Mouse (Mus musculus): ENCODE data around the gene Snurf. TPM values are rescaled to one million over a fixed set of nuclear protein-coding genes. Genes with fewer than 3 reads are reported as not detected.

Gene Snurf
- 33.8 and 34.5 TPM in 2 replicates for polyA plus RNA-seq (2015; fragmentation: Nextera tagmentation; extraction: Ambion mirVana)

DNA sequence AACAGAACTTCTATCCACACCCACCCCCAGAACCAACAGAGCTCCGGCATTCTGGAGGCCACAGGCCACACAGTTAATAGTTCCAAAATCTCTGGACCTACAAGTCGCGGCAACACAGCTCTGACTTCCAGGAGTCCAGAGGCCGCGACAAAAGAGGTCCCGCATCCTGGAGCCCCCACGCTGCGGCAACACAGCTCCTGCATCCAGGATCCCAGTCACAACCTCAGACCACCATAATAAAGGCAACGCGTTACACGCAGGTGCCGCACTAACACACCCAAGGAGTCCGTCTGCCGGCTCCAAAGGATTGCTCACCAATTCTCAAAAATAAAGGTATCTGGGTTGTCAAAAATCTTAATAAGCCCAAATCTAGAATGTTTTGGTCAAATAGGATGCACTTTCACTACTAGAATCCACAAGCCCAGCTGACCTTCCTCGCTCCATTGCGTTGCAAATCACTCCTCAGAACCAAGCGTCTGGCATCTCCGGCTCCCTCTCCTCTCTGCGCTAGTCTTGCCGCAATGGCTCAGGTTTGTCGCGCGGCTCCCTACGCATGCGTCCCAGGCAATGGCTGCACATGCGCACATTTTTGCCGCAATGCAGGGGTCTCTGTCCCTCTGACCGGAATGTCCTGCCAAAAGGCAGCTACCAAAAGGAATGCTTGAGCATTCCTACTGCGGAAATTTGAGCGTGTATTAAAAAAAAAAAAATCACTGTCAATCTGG lies at the start of gene Snurf, which contains the start of gene Gm38393:
Snurf (minus strand) TSS at position 444 of the 725 bp plus-strand sequence.
Gm38393 (minus strand) TSS at position 459 of the 725 bp plus-strand sequence.
- H3K4me2 ChIP-seq (ENCODE audit: low read depth, low read length) = peak within 1 kb of the TSS; percentile 62
- peaks cover 9% of the 10 kb centered on the region; the same call in 1 of the 2 replicates for H3K9me3 ChIP-seq (replicated peaks; ENCODE audit: control insufficient read depth, low read length)
- H3K27me3 ChIP-seq (ENCODE audit: control insufficient read depth, insufficient read depth, low read length) = no peaks in the 10 kb centered on the region
- peak within 1 kb of the TSS; percentile 39; the same call in 1 of the 2 replicates for H3K27ac ChIP-seq (ENCODE audit: low read length)
- H3K4me3 ChIP-seq (ENCODE audit: low read length) = peak within 1 kb of the TSS; percentile 67
- WGBS = 53% methylated on average over 30 of the region's 30 CpGs
- peak; percentile 54; the same call in 1 of the 2 replicates for ATAC-seq (replicated peaks; ENCODE audit: extremely low read depth, insufficient read depth, low FRiP score)
- no peaks in the 10 kb centered on the region for H3K36me3 ChIP-seq (ENCODE audit: control insufficient read depth, insufficient read depth)
- H3K9ac ChIP-seq (ENCODE audit: low read length) = peak within 1 kb of the TSS; percentile 61
- H3K4me1 ChIP-seq (ENCODE audit: control insufficient read depth, insufficient read depth, low read length) = no peaks in the 10 kb centered on the region

DNA sequence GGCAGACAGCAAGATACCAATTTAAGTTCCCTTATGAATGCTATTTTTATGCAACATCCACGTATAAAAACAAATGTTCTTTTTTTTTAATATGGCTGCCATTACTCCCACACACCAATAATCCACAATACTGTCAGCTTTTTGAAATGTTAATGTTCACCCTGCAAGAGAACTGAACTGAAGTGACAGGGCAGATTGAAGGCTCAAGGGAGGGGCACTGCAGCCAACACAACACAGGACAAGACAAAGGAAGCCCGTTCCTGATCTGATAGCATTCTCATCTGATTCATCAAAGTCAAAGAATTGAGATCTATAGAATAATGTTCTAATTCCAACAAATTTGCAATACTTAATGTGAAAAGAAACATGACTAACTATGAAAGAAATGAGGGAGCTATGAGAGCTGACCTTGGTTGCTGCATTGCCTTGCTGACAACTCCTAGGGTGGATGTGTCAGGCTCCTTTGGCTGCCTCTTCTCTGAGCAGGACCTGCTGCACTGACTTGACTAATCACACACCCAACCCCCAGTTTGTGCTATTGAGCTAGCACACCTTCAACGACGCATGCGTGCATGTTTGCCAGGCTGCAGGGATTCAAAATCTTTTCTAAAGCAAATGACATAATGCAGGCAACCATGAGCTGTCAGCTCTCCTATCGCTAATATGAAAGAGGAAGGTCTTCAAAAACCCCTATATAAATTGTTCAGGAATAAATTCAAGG lies 42.8 kb upstream of the Snurf start:
- ATAC-seq (replicated peaks; ENCODE audit: extremely low read depth, insufficient read depth, low FRiP score) = no peak
- WGBS = 64% methylated on average over 6 of the region's 6 CpGs
- Histone ChIP-seq H3K27me3 (ENCODE audit: control insufficient read depth, insufficient read depth, low read length) (no peaks in the 10 kb centered on the region), H3K9me3 (replicated peaks; ENCODE audit: control insufficient read depth, low read length) (no peaks in the 10 kb centered on the region), H3K4me2 (ENCODE audit: low read depth, low read length) (no peak overlapping the region), H3K9ac (ENCODE audit: low read length) (no peak overlapping the region), H3K4me3 (ENCODE audit: low read length) (no peak overlapping the region), H3K27ac (ENCODE audit: low read length) (no peak overlapping the region), H3K36me3 (ENCODE audit: control insufficient read depth, insufficient read depth) (no peaks in the 10 kb centered on the region), H3K4me1 (ENCODE audit: control insufficient read depth, insufficient read depth, low read length) (no peaks in the 10 kb centered on the region)

DNA sequence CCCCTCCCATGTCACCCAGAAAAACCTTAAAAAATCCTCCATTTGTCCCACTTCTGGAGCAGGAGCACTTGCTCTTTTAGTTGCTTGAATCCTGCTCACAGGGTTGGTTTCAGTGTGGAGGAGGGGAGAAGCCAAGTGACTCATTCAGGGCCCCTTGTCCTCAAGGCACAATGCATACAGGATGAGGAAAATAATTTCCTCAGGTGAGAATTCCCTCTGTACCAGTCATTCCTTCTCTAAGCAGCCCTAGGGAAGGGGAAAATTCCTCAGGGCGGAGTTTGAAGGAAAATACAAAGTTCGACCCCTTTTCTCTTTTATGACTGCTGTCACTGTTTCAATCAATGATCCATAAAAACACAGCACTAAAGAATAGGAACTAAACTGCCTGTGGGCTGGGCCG lies 8.3 kb upstream of the Snurf start:
- no peak for ATAC-seq (replicated peaks; ENCODE audit: extremely low read depth, insufficient read depth, low FRiP score)
- no peaks in the 10 kb centered on the region for H3K27me3 ChIP-seq (ENCODE audit: control insufficient read depth, insufficient read depth, low read length)
- no peak overlapping the region for H3K9ac ChIP-seq (ENCODE audit: low read length)
- no peak overlapping the region for H3K4me3 ChIP-seq (ENCODE audit: low read length)
- H3K27ac ChIP-seq (ENCODE audit: low read length) = no peak overlapping the region
- no peak overlapping the region for H3K4me2 ChIP-seq (ENCODE audit: low read depth, low read length)
- no peaks in the 10 kb centered on the region for H3K4me1 ChIP-seq (ENCODE audit: control insufficient read depth, insufficient read depth, low read length)
- no peaks in the 10 kb centered on the region for H3K9me3 ChIP-seq (replicated peaks; ENCODE audit: control insufficient read depth, low read length)
- WGBS = 67% methylated on average over 3 of the region's 3 CpGs
- no peaks in the 10 kb centered on the region for H3K36me3 ChIP-seq (ENCODE audit: control insufficient read depth, insufficient read depth)

DNA sequence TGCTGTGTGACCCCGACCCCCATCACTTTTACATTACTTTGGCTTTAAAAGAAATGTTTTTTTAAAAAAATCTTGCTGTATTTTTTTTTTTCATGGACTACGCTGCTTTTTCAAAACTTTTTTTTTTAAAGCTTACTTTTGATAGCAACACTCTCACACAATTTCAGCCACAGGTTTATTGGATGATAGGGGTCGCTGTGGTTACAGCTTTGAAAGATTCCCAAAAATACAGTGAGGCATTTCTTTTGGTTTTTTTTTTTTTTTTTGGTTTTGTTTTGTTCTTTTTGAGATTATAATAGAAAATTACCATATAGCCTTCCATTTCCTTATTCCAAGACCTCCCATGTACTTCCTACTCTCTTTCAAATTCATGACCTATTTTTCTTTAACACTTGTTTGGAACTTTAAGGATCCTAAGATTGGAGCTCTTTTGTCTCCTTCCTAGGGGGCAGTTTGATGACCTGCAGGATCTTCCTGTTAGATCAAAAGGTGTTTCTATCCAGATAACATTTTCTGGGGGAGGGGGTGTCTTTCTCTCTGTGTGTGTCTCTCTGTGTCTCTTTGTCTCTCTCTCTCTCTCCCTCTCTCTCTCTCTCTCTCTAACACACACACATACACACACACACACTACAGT lies 3.0 kb upstream of the Snurf start:
- no peak overlapping the region for H3K27ac ChIP-seq (ENCODE audit: low read length)

DNA sequence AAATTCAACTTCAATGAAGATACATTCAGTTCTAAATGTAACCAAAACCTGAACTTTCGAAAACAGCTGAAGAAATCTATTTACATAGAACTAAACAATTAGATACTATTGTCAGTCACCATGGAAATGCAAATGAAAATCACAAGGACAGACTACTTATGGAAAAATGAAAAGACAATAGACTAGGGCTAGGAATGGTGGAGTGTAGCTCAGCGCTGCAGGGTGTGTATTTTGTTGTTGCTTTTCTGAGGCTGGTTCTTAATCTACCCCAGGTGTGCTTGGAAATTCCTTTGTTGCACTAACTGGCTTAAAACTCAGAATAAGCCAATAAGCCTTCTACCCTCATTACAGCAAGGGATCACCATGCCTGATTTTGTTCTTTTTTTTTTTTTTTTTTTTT lies 1.4 kb upstream of the Snurf start:
- Histone ChIP-seq H3K4me3 (ENCODE audit: low read length) (no peak overlapping the region), H3K4me2 (ENCODE audit: low read depth, low read length) (no peak overlapping the region), H3K4me1 (ENCODE audit: control insufficient read depth, insufficient read depth, low read length) (no peaks in the 10 kb centered on the region), H3K27ac (ENCODE audit: low read length) (no peak overlapping the region), H3K36me3 (ENCODE audit: control insufficient read depth, insufficient read depth) (no peaks in the 10 kb centered on the region), H3K9me3 (replicated peaks; ENCODE audit: control insufficient read depth, low read length) (peaks cover 9% of the 10 kb centered on the region; the same call in 1 of the 2 replicates), H3K9ac (ENCODE audit: low read length) (no peak overlapping the region), H3K27me3 (ENCODE audit: control insufficient read depth, insufficient read depth, low read length) (no peaks in the 10 kb centered on the region)
- ATAC-seq (replicated peaks; ENCODE audit: extremely low read depth, insufficient read depth, low FRiP score) = no peak
- WGBS = 59% methylated on average over 2 of the region's 2 CpGs

More for the DNA sequence above, 3.0 kb upstream of the Snurf start:
- Histone ChIP-seq H3K27me3 (ENCODE audit: control insufficient read depth, insufficient read depth, low read length) (no peaks in the 10 kb centered on the region), H3K4me2 (ENCODE audit: low read depth, low read length) (no peak overlapping the region), H3K9me3 (replicated peaks; ENCODE audit: control insufficient read depth, low read length) (peaks cover 7% of the 10 kb centered on the region; the same call in 1 of the 2 replicates), H3K4me3 (ENCODE audit: low read length) (no peak overlapping the region), H3K4me1 (ENCODE audit: control insufficient read depth, insufficient read depth, low read length) (no peaks in the 10 kb centered on the region), H3K9ac (ENCODE audit: low read length) (no peak overlapping the region), H3K36me3 (ENCODE audit: control insufficient read depth, insufficient read depth) (no peaks in the 10 kb centered on the region)
- no peak for ATAC-seq (replicated peaks; ENCODE audit: extremely low read depth, insufficient read depth, low FRiP score)
- 34% methylated on average over 3 of the region's 3 CpGs for WGBS

DNA sequence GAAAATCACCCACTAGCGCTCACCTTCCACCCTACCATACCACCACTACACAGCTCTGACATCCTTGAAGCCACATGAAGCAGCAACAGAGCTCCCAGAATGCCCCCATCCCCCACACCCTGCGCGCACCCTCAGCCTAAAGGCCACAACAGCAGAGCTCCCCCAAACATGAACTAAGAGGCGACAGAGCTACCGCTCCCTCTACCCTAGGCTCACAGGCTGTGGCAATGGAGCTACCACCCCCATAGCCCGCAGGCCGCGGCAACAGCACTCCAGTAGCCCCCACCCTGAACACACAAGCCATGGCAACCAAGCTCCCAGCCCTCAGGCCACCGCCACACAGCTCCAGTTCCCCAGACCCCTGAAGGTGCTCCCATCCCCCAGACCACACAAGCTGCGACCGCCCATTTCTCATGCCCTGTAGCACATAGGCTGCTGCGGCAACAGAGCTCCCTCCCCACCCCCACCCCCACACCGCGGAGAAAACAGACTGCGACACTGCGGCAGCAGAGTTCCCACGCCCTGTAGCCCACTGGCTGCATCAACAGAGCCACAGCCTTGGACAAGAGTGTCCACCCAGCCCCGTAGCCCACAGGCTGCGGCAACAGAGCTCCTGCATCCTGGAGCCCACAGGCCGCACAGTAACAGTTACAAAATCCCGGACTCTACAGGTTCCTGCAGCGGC lies 786 bp downstream of the Snurf start:
- H3K9me3 ChIP-seq (replicated peaks; ENCODE audit: control insufficient read depth, low read length) = peaks cover 9% of the 10 kb centered on the region; the same call in 1 of the 2 replicates
- ATAC-seq (replicated peaks; ENCODE audit: extremely low read depth, insufficient read depth, low FRiP score) = peak; percentile 78
- 50% methylated on average over 22 of the region's 22 CpGs for WGBS
- H3K4me1 ChIP-seq (ENCODE audit: control insufficient read depth, insufficient read depth, low read length) = no peaks in the 10 kb centered on the region
- H3K4me2 ChIP-seq (ENCODE audit: low read depth, low read length) = peak overlapping the region; percentile 62
- H3K27ac ChIP-seq (ENCODE audit: low read length) = no peak overlapping the region
- no peaks in the 10 kb centered on the region for H3K27me3 ChIP-seq (ENCODE audit: control insufficient read depth, insufficient read depth, low read length)
- peak overlapping the region; percentile 67 for H3K4me3 ChIP-seq (ENCODE audit: low read length)
- H3K9ac ChIP-seq (ENCODE audit: low read length) = peak overlapping the region; percentile 61
- no peaks in the 10 kb centered on the region for H3K36me3 ChIP-seq (ENCODE audit: control insufficient read depth, insufficient read depth)

DNA sequence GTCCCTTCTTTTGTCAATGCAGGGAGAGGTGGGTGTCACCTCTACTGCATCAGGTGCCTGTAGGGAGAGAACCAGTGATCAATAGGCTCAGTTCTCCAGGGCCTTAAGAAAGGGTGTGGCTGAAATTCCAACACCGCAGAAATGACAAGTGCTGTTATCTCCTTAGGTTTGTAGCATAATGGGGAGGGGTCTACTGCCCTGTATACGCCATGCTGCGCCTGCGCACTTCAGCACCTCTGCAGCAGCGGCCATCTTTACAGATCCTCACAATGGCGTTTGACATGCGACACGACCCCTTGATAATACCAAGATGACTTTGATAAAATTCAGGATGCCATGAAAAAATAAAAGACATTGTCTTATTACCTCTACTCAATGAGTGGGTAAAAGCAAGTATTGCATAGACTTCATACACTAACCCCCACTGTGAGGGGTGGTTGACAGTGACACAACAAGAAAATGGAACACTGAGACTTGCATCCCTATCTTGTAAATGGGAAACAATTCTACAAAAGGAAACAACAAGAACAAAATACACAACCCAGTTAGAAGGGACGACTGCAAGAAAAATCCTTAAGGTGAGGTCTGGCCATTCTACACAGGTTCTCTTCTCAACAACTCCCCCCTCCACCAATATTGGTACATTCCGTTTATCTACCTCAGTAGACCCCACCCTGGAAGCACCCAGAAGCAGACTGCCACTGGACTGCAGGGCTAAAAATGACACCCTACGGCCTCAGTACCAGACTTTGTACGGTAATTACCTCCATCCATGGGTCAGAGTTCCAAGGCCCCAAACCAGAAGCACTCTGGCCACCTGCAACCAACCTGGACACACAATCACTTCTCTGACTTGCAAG lies 1.6 kb downstream of the Snurf start:
- Histone ChIP-seq H3K4me2 (ENCODE audit: low read depth, low read length) (peak overlapping the region; percentile 62), H3K4me3 (ENCODE audit: low read length) (peak overlapping the region; percentile 67), H3K27ac (ENCODE audit: low read length) (no peak overlapping the region), H3K4me1 (ENCODE audit: control insufficient read depth, insufficient read depth, low read length) (no peaks in the 10 kb centered on the region), H3K36me3 (ENCODE audit: control insufficient read depth, insufficient read depth) (no peaks in the 10 kb centered on the region), H3K9ac (ENCODE audit: low read length) (no peak overlapping the region; the same call in 1 of the 2 replicates), H3K27me3 (ENCODE audit: control insufficient read depth, insufficient read depth, low read length) (no peaks in the 10 kb centered on the region), H3K9me3 (replicated peaks; ENCODE audit: control insufficient read depth, low read length) (peaks cover 9% of the 10 kb centered on the region; the same call in 1 of the 2 replicates)
- ATAC-seq (replicated peaks; ENCODE audit: extremely low read depth, insufficient read depth, low FRiP score) = no peak
- 55% methylated on average over 12 of the region's 12 CpGs for WGBS

DNA sequence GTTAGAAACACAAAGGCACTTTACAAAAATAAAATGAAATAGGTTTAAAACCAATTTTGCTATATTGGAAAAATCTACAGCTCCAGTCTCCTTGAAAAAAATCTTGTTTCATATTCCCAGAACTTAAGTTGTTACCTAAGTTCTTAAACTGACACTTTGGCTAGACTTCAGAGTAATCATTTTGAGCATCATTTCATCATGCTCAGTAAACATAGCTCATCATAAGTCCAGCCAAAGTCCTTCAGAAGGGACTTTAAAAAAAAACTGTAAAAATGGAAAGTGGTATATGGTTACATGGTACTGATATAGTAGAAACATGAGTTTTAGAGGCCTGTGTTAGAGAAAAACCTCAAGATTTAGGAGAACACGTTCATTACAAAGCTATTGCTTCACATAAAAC lies 26.2 kb downstream of the Snurf start:
- H3K36me3 ChIP-seq (ENCODE audit: control insufficient read depth, insufficient read depth) = no peaks in the 10 kb centered on the region
- WGBS = 60% methylated on average over 1 of the region's 1 CpGs
- H3K4me1 ChIP-seq (ENCODE audit: control insufficient read depth, insufficient read depth, low read length) = no peaks in the 10 kb centered on the region
- H3K27me3 ChIP-seq (ENCODE audit: control insufficient read depth, insufficient read depth, low read length) = no peaks in the 10 kb centered on the region
- H3K27ac ChIP-seq (ENCODE audit: low read length) = no peak overlapping the region
- ATAC-seq (replicated peaks; ENCODE audit: extremely low read depth, insufficient read depth, low FRiP score) = no peak
- H3K4me3 ChIP-seq (ENCODE audit: low read length) = no peak overlapping the region
- no peaks in the 10 kb centered on the region for H3K9me3 ChIP-seq (replicated peaks; ENCODE audit: control insufficient read depth, low read length)
- H3K9ac ChIP-seq (ENCODE audit: low read length) = no peak overlapping the region
- no peak overlapping the region for H3K4me2 ChIP-seq (ENCODE audit: low read depth, low read length)
